Mouse (Mus musculus): ENCODE measurements around the gene Tcte1. TPM values are rescaled to one million over a fixed set of nuclear protein-coding genes. Genes with fewer than 3 reads are reported as not detected.

Tcte1 gene
- polyA plus RNA-seq, 1 experiment from 2014 or later, result 3.0 TPM

Other genes starting within 250 kb of the Tcte1 start
- 67.9 and 68.7 TPM in 2 replicates for gene Cdc5l, start 89.7 kb upstream of the Tcte1 start, polyA plus RNA-seq (2015; fragmentation: Nextera tagmentation; extraction: Ambion mirVana)
- gene Spats1, start 48.0 kb upstream of the Tcte1 start, polyA plus RNA-seq (2015; fragmentation: Nextera tagmentation; extraction: Ambion mirVana), result 2.0 and 2.1 TPM in 2 replicates
- gene Aars2, start 16.6 kb upstream of the Tcte1 start, polyA plus RNA-seq (2015; fragmentation: Nextera tagmentation; extraction: Ambion mirVana), result 17.4 and 19.1 TPM in 2 replicates
- gene Tmem151b, start 26.2 kb downstream of the Tcte1 start, polyA plus RNA-seq (2015; fragmentation: Nextera tagmentation; extraction: Ambion mirVana), result 26.6 and 27.3 TPM in 2 replicates
- 5.6 and 6.5 TPM in 2 replicates for gene Nfkbie, start 32.3 kb downstream of the Tcte1 start, polyA plus RNA-seq (2015; fragmentation: Nextera tagmentation; extraction: Ambion mirVana)
- 86.5 and 91.1 TPM in 2 replicates for gene Slc35b2, start 40.4 kb downstream of the Tcte1 start, polyA plus RNA-seq (2015; fragmentation: Nextera tagmentation; extraction: Ambion mirVana)
- 1,593 and 1,619 TPM in 2 replicates for gene Hsp90ab1, start 49.8 kb downstream of the Tcte1 start, polyA plus RNA-seq (2015; fragmentation: Nextera tagmentation; extraction: Ambion mirVana)
- gene Slc29a1, start 76.2 kb downstream of the Tcte1 start, polyA plus RNA-seq (2015; fragmentation: Nextera tagmentation; extraction: Ambion mirVana), result 33.7 and 38.2 TPM in 2 replicates
- gene Mymx, start 78.7 kb downstream of the Tcte1 start, polyA plus RNA-seq (2015; fragmentation: Nextera tagmentation; extraction: Ambion mirVana), result 0.47 and 0.67 TPM in 2 replicates
- 0.65 and 0.95 TPM in 2 replicates for gene Capn11, start 135.9 kb downstream of the Tcte1 start, polyA plus RNA-seq (2015; fragmentation: Nextera tagmentation; extraction: Ambion mirVana)
- gene Mrpl14, start 162.9 kb downstream of the Tcte1 start, polyA plus RNA-seq (2015; fragmentation: Nextera tagmentation; extraction: Ambion mirVana), result 121 and 122 TPM in 2 replicates
- 123 and 139 TPM in 2 replicates for gene Tmem63b, start 163.5 kb downstream of the Tcte1 start, polyA plus RNA-seq (2015; fragmentation: Nextera tagmentation; extraction: Ambion mirVana)
- not detected in 2 replicates for gene 1600014C23Rik, start 210.4 kb downstream of the Tcte1 start, polyA plus RNA-seq (2015; fragmentation: Nextera tagmentation; extraction: Ambion mirVana)

All from hindbrain, embryonic 13.5 days (tissue).